Mouse (Mus musculus): Measurements from ENCODE around the gene Ern1.

GRCm38 (mm10) chr11:106481651-106482050 lies 6.0 kb downstream of the Ern1 start:
- no peak for TF ChIP-seq POLR2A (IDR thresholded peaks at IDR 0.05; ENCODE audit: extremely low read depth, insufficient read depth, low read length)
- no peak for TF ChIP-seq CTCF (IDR thresholded peaks at IDR 0.05; ENCODE audit: low read depth, low read length)

All from liver, adult 2 months (tissue).